Mouse (Mus musculus): ENCODE measurements around the gene Rasal1. TPM values are rescaled to one million over a fixed set of nuclear protein-coding genes. Genes with fewer than 3 reads are reported as not detected.
A peak's percentile ranks its signal among the peaks of the same experiment; 100 is the strongest.

Gene Rasal1
- total RNA-seq (2021): 10 to 100 TPM; 70.5 to 83.0 TPM
- long read RNA-seq, experiment 1, transcript Rasal1-205 (21 exons, 3,251 nt): major isoform, 43 of 107 reads
- long read RNA-seq, experiment 1, partial matches to known transcripts: 33 of 107 reads
- long read RNA-seq, experiment 1, other reads (novel, unspliced or antisense): 30 of 107 reads
- long read RNA-seq, experiment 2, transcript Rasal1-205 (21 exons, 3,251 nt): major isoform, 22 of 68 reads
- long read RNA-seq, experiment 2, partial matches to known transcripts: 26 of 68 reads
- long read RNA-seq, experiment 2, other reads (novel, unspliced or antisense): 20 of 68 reads

DNA sequence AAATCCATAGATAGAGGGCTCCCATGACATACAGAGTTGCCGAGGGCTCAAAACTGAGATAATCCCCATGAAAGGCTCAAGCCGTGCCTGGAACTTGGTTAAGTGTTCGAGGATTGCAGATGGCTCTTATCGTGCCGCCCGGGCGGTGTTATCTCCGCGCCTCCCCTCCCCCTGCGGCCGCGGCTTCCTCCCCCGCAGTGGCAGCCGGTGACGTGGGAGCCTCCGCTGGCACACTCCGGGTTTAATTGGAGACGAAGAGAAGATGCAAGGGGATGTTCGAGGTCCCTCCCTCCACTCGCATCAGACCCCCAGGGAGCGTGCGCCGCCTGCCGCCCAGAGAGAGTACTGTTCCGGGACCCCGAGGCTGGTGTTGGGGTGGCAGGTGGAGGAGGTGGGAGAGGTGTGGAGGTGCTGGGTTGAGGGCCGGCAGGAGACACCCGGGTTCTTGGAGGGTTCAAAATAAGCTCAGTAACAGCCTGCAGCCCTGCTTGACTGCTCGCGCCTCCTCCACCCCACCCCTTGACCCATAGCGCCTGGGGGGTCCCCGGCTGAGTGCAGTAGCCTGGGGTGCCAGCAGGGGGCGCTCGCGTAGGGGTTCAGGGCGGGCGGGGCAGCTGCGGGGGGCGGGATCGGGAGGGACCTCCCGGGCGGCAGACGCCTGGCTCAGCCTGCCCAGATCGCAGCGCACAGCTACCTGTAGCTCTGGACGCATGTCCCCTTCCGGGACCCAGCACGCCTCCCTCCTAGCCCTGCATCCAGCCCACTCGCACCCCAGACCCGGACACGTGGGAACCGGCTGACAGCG, at the start of gene Rasal1:
Rasal1 (plus strand) TSS at position 244 of the 805 bp plus-strand sequence.
- peak; percentile 79 to 83 for DNase-seq (ENCODE audit: low spot score in 2 of 2)

DNA sequence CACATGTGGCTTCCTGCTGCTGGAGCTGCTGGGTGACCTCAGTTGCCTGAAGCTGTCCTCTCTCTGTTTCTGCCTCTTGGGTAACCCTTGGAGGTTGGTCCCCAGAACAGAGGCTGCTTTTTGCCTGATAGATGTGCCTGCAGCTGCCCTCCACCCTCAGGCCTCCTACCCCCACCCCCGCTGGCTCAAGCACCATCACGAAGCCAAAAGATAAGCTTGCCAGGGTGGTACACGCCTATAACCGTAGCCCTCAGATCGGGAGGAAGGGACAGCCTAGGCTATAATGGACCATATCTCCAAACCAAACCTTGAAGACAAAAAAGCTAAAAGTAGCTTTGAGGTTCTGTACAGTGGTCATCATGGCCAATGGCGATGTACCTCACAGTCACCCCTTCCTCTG, 49.0 kb upstream of the Rasal1 start:
- DNase-seq (ENCODE audit: low spot score in 2 of 2): no peak

- no peak for DNase-seq (ENCODE audit: low spot score in 2 of 2)
Observed at GRCm38 (mm10) chr5:120600946-120601668, 47.5 kb upstream of the Rasal1 start.

DNA sequence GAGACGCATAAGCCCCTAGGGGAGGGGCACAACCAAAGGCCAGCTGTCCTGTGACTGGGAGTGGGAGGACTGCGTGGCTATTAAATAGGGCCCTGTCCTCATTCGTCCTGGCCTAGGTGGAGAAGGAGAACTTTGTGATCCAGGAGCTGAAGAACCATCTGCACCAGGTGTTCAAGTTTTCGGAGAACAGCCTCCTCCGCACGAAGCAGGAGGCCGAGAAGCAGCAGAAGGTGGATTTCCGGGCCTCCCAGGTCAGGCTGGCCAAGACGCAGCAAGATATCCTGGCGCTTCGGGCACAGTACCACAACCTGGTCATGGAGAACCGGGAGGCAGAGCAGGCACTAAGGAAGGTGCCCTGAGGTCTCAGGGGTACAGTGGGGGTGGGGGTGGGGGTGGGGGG, 46.4 kb upstream of the Rasal1 start:
- no peak for DNase-seq (ENCODE audit: low spot score in 2 of 2)

DNA sequence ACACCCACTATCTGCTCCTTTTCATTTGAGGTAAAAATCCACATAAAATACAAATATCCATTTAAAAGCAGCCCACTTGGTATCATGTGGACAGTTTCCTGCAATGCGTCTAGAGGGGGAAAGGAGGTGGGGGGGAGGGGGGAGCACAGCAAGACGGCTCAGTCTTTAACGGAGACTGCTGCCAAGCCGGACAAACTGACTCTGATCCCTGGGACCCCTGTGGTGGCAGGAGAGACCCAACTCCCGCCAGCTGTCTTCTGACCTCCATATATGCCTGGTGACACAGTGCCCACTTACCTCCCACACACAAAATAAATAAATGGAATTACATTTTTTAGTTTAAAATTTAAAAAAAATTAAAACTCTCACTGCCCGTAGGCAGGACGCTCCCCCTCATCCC, 45.1 kb upstream of the Rasal1 start:
- DNase-seq (ENCODE audit: low spot score in 2 of 2): no peak

DNA sequence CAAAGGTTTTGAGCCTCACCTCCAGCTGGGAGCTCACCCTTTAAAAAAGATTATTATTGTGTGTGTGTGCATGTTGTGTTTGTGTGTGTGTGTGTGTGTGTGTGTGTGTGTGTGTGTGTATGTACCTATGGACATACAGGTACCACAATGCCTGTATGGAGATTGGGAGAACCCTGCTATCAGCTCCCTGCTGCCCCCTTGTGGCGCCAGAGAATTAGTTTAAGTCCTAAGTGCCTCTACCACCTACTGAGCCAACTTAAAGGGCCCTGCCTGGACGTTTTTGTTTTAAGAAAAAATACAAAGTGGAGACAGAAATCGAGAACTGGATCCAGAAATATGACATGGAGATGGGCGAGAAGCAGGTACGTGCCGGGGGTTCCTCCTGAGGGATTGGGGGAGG, 43.8 kb upstream of the Rasal1 start:
- DNase-seq (ENCODE audit: low spot score in 2 of 2): peak; percentile 87 to 91

DNA sequence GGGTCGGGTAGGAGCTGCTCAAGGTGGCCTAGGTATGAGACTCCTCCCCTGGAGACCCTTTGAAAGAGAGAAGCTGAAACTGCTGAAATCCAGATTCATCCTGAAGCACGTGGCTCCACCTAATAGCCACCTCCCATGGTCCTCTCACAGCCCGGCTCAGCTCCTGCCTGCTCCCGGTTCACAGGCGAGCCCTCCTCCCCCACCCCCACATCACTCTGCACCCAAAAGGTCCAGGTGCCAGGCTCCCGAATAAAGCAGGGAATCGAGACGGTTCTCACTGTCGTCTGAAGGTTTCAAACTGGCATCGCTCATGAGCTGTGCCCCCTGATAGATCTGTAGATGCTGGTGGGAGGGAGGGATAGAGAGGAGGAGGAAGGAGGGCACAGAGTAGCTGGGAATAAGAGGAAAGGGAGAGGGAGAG, 43.4 kb upstream of the Rasal1 start:
- DNase-seq (ENCODE audit: low spot score in 2 of 2): no peak

DNA sequence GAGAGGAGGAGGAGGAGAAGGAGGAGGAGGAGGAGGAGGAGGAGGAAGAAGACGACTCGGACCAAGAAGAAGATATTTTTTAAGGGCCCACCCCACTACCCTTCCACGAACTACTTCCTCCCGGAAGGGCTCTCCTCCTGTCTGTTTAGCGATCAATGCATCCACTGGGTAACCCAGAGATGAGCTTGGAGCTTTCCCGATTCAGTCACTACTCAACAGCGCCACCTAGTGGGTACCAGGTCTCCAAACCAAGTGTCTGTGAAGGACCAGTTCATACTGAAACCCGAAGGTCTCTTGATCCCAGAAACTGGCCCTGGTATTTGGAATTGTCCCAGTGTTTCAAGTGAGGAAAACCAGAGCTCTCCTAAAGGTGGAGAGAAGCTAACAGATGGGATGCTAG, 42.9 kb upstream of the Rasal1 start:
- DNase-seq (ENCODE audit: low spot score in 2 of 2): peak; percentile 91 to 96

- DNase-seq (ENCODE audit: low spot score in 2 of 2): no peak
Observed at GRCm38 (mm10) chr5:120606590-120607200, 41.9 kb upstream of the Rasal1 start.

DNA sequence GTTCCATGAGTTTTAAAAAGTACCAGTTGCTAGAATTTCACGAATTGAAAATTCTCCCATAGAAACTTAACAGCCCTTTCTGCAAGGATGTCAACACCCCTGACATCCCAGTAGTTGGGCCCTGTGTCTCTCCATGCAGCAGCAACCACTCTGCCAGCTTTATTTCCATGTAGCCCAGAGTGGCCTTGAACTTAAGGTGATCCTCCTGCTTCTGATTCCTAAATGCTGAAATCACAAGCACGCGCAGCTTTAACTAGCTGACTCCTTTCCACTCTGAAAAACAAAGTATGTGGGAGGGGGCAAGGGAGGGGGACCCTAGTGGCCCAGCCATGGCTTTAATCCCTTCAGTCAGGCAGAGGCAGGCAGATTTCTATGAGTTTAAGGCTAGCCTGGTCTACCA, 41.3 kb upstream of the Rasal1 start:
- DNase-seq (ENCODE audit: low spot score in 2 of 2): no peak

- DNase-seq (ENCODE audit: low spot score in 2 of 2): no peak
Observed at GRCm38 (mm10) chr5:120609246-120609775, 39.3 kb upstream of the Rasal1 start.

GRCm38 (mm10) chr5:120610906-120611305, 37.7 kb upstream of the Rasal1 start:
- DNase-seq (ENCODE audit: low spot score in 2 of 2): no peak

GRCm38 (mm10) chr5:120611416-120611815, 37.2 kb upstream of the Rasal1 start:
- no peak for DNase-seq (ENCODE audit: low spot score in 2 of 2)

DNA sequence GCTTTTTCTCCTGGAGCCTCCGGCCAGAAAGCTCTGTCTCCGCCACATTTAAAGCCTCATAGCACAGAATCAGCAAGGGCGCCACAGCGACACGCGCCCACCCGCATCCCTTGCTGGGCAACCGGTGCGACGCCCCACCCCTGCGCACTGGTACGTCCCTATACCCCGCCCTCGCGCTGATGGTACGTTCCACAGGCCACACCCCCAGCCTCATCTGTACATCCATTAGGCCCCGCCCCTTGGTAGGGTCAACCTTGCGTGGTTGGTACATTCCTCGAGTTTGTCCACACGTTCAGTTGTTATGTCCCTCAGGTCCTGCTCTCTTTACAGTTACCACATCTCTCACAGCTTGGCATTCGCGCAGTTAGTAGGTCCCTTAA, 36.2 kb upstream of the Rasal1 start, which contains the start of the genes Rita1 and Ddx54:
Rita1 (minus strand) TSS at position 148 of the 380 bp plus-strand sequence.
Ddx54 (plus strand) TSS at position 298 of the 380 bp plus-strand sequence.
- peak; percentile 97 to 99 for DNase-seq (ENCODE audit: low spot score in 2 of 2)

GRCm38 (mm10) chr5:120612822-120613604, 35.6 kb upstream of the Rasal1 start:
- DNase-seq (ENCODE audit: low spot score in 2 of 2): peak; percentile 100

DNA sequence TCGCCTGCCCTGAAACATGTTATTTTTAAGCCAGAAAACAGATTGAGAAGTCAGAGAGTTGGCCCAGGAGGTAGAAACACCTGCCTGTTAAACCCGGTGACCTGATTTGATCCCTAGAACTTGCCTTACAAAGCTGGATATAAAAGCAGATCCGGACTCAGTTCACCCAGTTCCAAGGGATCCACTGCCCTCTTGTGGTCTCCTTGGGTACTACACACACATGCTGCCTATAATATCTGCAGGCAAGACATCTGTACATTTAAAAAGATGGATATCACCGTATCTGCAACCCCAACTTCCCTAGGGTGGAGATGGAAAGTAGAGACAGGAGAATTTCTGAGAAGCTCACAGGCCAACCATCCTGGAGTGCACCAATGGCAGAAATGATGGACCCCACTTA, 32.7 kb upstream of the Rasal1 start:
- no peak for DNase-seq (ENCODE audit: low spot score in 2 of 2)

- DNase-seq (ENCODE audit: low spot score in 2 of 2): no peak
Observed at GRCm38 (mm10) chr5:120618778-120619177, 29.8 kb upstream of the Rasal1 start.

GRCm38 (mm10) chr5:120619201-120619600, 29.4 kb upstream of the Rasal1 start:
- peak; percentile 66 to 72 for DNase-seq (ENCODE audit: low spot score in 2 of 2)

GRCm38 (mm10) chr5:120620375-120621077, 28.1 kb upstream of the Rasal1 start:
- peak; percentile 87 to 90 for DNase-seq (ENCODE audit: low spot score in 2 of 2)

Data from left cerebral cortex, adult 18-20 months (tissue).